Mouse (Mus musculus) heart, embryonic 12.5 days (tissue): Measurements from ENCODE around the gene Dgcr6. TPM values are rescaled to one million over a fixed set of nuclear protein-coding genes. Genes with fewer than 3 reads are reported as not detected.

Experiments used
- ATAC-seq: fragments of 200-750 bp; cut with Nextera tagmentation; 2 replicates; pipeline ENCODE4 v1.8.0; 2017; ENCODE audit warnings: moderate TSS enrichment, moderate library complexity; ENCODE audit not compliant: insufficient number of reproducible peaks, low FRiP score
- H3K27ac ChIP-seq: fragments of 300-500 bp; sonication (generic); 2 replicates; pipeline ENCODE4 v1.5.1; 2016; ENCODE audit warnings: mild to moderate bottlenecking, moderate library complexity; ENCODE audit not compliant: poor library complexity, severe bottlenecking
- H3K27me3 ChIP-seq: fragments of 300-500 bp; sonication (generic); replicated peaks from 2 replicates; pipeline ENCODE4 v1.6.1; 2016; ENCODE audit warnings: mild to moderate bottlenecking, moderate library complexity
- H3K36me3 ChIP-seq: fragments of 300-500 bp; sonication (generic); 2 replicates; pipeline ENCODE4 v1.6.1; 2016; ENCODE audit warnings: mild to moderate bottlenecking, moderate library complexity
- H3K4me1 ChIP-seq: fragments of 300-500 bp; sonication (generic); replicated peaks from 2 replicates; pipeline ENCODE4 v1.6.1; 2016; ENCODE audit warnings: mild to moderate bottlenecking
- H3K4me2 ChIP-seq: fragments of 300-500 bp; sonication (generic); 2 replicates; pipeline ENCODE4 v1.6.1; 2016; ENCODE audit warnings: mild to moderate bottlenecking, moderate library complexity
- H3K4me3 ChIP-seq: fragments of 300-500 bp; sonication (generic); 2 replicates; pipeline ENCODE4 v1.5.1; 2016; ENCODE audit warnings: mild to moderate bottlenecking
- H3K9ac ChIP-seq: fragments of 300-500 bp; sonication (generic); 2 replicates; pipeline ENCODE4 v1.6.1; 2016; ENCODE audit warnings: mild to moderate bottlenecking, moderate library complexity
- H3K9me3 ChIP-seq: fragments of 300-500 bp; sonication (generic); replicated peaks from 2 replicates; pipeline ENCODE4 v1.6.1; 2016; ENCODE audit warnings: mild to moderate bottlenecking, moderate library complexity
- WGBS: fragments of 180-500 bp; shearing (Covaris S2); methylation state at CpG from one replicate; pipeline ENCODE4 v1.1.7; 2016; 5-methylcytosine and 5-hydroxymethylcytosine counted together
- polyA plus RNA-seq: library from polyadenylated mRNA; unstranded; fragments of >200 nt; fragmentation: Nextera tagmentation; extraction: Ambion mirVana; gene quantifications from 2 replicates; pipeline ENCODE4 v1.2.1, GENCODE M21; 2016

The Dgcr6 gene
- polyA plus RNA-seq, 1 experiment from 2014 or later, result 56.7 TPM

DNA sequence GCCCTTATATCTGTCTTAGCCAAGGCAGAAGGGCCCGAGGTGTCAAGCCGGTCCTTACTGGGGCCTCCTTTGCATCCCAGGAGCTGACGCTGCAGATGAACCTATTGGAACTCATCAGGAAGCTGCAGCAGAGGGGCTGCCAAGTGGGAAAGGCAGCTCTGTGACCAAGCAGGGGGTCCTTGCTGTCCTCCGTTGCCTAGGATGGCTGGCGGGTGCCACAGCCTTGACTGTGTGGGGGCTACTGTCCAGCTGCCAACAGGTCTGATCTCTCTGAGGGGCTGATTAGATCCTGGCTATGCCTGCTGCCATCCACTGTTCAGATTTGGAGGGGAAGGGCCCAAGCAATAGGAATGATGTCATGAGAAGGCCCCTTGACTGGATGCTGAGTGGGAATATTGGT lies 18.1 kb downstream of the Dgcr6 start:
- 87% methylated on average over 5 of the region's 5 CpGs for WGBS
- Histone ChIP-seq H3K9me3 (no peaks in the 10 kb centered on the region), H3K9ac (no peak overlapping the region), H3K27ac (no peak overlapping the region), H3K36me3 (peaks cover 47% of the 10 kb centered on the region), H3K4me3 (no peak overlapping the region), H3K27me3 (no peaks in the 10 kb centered on the region), H3K4me1 (peaks cover 18% of the 10 kb centered on the region), H3K4me2 (no peak overlapping the region)
- no peak for ATAC-seq

DNA sequence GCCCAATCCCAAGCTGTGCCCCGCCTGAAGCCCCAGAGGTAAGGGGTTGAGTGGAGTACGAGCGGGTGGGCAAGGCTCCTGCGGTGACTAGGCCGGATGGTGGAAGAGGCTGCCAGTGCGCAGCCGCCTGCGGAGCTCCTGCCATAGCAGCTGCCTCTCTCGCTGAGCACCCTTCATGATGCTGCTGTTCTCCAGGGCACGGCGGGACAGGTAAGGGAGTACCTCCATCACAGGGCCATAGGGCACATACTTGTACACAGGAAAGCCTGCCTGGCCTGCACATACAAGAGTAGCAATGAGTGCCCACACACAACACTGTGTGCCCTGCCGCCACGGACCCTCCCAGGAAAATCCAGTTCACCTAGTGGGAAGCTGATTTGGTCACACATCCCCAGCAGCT lies 19.4 kb downstream of the Dgcr6 start:
- H3K9me3 ChIP-seq, result no peaks in the 10 kb centered on the region
- H3K4me2 ChIP-seq, result no peak overlapping the region
- no peak overlapping the region for H3K4me3 ChIP-seq
- no peak for ATAC-seq
- H3K36me3 ChIP-seq, result peaks cover 47% of the 10 kb centered on the region
- no peak overlapping the region for H3K9ac ChIP-seq
- no peak overlapping the region for H3K27ac ChIP-seq
- WGBS, result 93% methylated on average over 13 of the region's 13 CpGs
- no peaks in the 10 kb centered on the region for H3K27me3 ChIP-seq
- H3K4me1 ChIP-seq, result peaks cover 15% of the 10 kb centered on the region

DNA sequence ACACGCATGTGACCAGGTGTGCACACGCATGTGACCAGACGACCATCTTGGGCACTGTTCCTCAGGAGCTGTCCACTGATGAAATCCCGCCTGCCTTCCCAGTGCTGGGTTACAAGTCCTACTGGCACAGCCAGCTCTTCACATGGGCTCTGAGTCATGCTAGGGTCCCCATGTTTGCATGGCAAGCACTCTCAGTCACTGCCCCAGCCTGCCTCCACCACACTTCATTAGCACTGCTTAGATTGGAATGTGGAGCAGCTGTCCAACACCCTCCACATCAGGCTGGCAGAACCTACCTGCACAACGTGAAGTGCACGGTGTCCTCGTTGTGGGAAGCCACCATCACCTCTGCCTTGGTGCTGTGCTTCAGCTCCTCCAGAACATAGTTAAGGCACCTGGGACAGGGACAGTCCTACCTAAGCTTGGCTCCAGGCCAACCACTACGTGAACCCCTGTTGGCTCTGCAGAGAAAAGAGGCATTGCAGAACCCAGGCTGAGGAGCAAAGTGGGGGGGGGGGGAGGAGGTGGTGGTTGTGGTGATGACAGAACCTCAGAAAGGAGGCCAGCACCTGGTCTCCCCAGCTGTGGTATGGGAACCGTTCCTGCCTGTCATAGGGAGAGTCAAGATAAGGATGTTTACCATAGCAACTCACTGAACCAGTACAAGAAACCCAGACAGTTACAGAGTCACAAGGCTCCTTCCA lies 20.8 kb downstream of the Dgcr6 start:
- Histone ChIP-seq H3K27ac (no peak overlapping the region), H3K27me3 (no peaks in the 10 kb centered on the region)
- no peak for ATAC-seq

DNA sequence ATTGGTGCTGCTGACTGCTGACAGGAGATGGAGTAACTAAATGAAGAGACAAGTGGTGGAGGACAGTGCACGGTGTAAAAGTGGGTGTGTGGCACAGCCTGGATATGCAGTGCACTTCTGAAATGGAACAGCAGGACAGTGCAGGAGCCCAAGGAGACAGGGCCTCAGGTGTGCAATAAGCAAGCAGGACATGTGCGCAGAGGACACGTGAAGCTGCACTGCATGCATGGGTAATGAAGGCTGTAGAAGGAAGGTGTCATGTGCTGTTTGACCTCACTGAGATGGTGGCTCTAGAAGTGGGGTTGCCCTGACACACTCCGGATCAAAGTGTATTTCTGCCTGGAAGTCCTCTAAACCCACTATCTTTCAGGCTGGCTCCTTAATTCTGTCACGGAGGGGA lies 22.0 kb downstream of the Dgcr6 start:
- Histone ChIP-seq H3K27me3 (no peaks in the 10 kb centered on the region), H3K36me3 (peaks cover 30% of the 10 kb centered on the region), H3K9me3 (no peaks in the 10 kb centered on the region), H3K27ac (no peak overlapping the region), H3K4me2 (no peak overlapping the region), H3K4me3 (no peak overlapping the region), H3K9ac (no peak overlapping the region), H3K4me1 (peaks cover 8% of the 10 kb centered on the region)
- 84% methylated on average over 5 of the region's 5 CpGs for WGBS
- ATAC-seq, result no peak

More for the DNA sequence above, 20.8 kb downstream of the Dgcr6 start:
- H3K4me3 ChIP-seq, result no peak overlapping the region
- H3K9ac ChIP-seq, result no peak overlapping the region
- H3K36me3 ChIP-seq, result peaks cover 41% of the 10 kb centered on the region
- no peak overlapping the region for H3K4me2 ChIP-seq
- peaks cover 8% of the 10 kb centered on the region for H3K4me1 ChIP-seq
- WGBS, result 67% methylated on average over 9 of the region's 9 CpGs
- no peaks in the 10 kb centered on the region for H3K9me3 ChIP-seq

DNA sequence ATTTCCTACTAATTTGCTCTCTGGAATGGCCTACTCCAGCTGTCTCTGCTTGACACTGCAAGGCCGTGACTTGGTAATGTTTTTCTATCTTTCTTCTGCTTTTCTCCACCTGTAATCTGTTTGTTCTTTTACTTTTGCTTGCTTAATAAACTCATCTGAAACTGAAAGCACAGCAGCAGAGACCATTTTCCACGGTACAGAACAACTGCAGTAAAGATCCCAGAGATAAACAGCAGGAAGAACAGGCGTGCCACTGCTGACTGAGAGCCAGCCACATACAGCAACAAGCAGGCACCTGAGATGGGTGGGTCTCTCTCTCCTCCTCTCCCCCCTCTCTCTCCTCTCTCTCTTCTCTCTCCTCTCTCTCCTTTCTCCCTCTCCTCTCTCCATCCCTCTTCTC lies 22.5 kb downstream of the Dgcr6 start:
- 47% methylated on average over 3 of the region's 3 CpGs for WGBS
- Histone ChIP-seq H3K9me3 (no peaks in the 10 kb centered on the region), H3K4me1 (peaks cover 8% of the 10 kb centered on the region), H3K4me3 (no peak overlapping the region), H3K36me3 (peaks cover 24% of the 10 kb centered on the region), H3K4me2 (no peak overlapping the region), H3K9ac (no peak overlapping the region), H3K27me3 (no peaks in the 10 kb centered on the region), H3K27ac (no peak overlapping the region)
- ATAC-seq, result no peak

DNA sequence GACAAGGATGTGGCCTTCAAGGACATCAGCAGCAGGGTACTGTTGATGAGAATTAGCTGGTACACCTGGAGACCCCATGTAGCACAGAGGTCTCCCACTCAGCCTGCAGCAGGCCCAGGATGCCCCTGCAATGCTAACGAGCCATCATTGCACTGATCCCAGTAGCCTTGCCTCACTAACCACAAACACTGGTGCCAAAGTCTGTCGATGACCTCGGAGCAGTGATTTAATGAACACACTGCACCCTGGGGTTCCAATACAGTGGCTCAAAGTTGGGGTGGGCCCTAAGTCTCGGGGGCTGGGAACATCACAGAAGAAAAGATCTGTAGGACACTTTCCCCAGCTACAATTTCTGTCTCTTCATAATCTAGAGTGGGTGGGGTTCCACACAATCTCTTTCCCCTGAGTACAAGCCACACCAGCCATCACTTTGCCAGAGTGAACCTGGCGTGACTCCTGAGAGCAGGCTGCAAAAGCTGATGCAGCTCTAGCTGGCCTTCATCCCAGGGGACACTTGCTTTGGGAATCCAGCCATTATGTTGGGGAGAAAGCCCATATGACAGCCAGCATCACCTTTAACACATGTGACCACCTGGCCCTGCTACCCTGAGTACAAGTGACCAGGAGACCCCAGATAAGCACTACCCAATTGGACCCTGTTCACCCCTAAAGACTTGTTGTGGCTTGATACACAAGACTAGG lies 25.8 kb downstream of the Dgcr6 start:
- no peaks in the 10 kb centered on the region for H3K9me3 ChIP-seq
- no peak overlapping the region for H3K9ac ChIP-seq
- no peak overlapping the region for H3K4me3 ChIP-seq
- H3K27me3 ChIP-seq, result no peaks in the 10 kb centered on the region
- H3K27ac ChIP-seq, result no peak overlapping the region
- 73% methylated on average over 5 of the region's 5 CpGs for WGBS
- no peaks in the 10 kb centered on the region for H3K36me3 ChIP-seq
- no peak for ATAC-seq
- no peak overlapping the region for H3K4me2 ChIP-seq
- H3K4me1 ChIP-seq, result peaks cover 4% of the 10 kb centered on the region

DNA sequence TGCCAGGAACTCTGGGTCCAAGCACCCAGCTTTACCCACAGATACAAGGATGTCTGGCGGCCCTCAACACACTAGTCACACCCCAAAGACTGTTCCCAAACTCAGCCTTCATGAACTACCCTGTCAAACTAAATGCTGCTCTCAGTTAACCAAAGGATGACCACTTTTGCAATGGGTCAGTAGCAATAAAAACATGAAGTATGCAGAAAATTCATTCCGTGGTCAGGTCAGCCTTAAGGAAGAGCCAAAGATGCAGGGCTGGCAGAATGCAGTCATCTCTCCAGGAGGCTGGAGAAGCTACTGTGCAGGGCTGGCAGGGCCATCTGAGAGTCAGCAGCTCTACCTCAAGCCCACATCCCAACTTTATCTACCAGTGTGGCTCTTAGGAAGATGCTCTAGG lies 26.6 kb downstream of the Dgcr6 start:
- Histone ChIP-seq H3K36me3 (no peaks in the 10 kb centered on the region), H3K9ac (no peak overlapping the region), H3K4me1 (no peaks in the 10 kb centered on the region), H3K4me2 (no peak overlapping the region), H3K27ac (no peak overlapping the region), H3K9me3 (no peaks in the 10 kb centered on the region), H3K4me3 (no peak overlapping the region), H3K27me3 (no peaks in the 10 kb centered on the region)
- ATAC-seq, result no peak
- 78% methylated on average over 2 of the region's 2 CpGs for WGBS

DNA sequence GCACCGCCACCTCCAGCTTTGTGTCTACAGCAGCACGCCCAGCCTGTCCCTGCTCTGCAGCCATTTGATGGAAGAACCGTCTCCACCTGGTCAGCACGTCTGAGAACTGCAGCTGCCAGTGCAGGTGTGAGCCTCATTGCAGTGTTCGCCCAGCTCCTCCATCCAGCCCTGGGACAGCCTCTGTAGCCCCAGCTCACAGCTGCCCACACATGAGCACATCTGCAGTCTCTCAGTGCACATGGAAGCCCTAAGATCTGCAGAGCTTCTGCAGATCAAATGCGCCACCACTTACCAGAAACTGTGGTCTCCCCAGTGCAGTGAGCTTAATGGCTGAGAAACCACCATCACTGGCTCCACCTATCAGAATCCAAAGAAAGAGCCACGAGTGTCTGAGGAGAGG lies 27.5 kb downstream of the Dgcr6 start:
- ATAC-seq, result no peak
- Histone ChIP-seq H3K9me3 (no peaks in the 10 kb centered on the region), H3K4me3 (no peak overlapping the region), H3K4me1 (no peaks in the 10 kb centered on the region), H3K36me3 (no peaks in the 10 kb centered on the region), H3K4me2 (no peak overlapping the region), H3K27me3 (no peaks in the 10 kb centered on the region), H3K9ac (no peak overlapping the region), H3K27ac (no peak overlapping the region)
- WGBS, result 81% methylated on average over 7 of the region's 7 CpGs

DNA sequence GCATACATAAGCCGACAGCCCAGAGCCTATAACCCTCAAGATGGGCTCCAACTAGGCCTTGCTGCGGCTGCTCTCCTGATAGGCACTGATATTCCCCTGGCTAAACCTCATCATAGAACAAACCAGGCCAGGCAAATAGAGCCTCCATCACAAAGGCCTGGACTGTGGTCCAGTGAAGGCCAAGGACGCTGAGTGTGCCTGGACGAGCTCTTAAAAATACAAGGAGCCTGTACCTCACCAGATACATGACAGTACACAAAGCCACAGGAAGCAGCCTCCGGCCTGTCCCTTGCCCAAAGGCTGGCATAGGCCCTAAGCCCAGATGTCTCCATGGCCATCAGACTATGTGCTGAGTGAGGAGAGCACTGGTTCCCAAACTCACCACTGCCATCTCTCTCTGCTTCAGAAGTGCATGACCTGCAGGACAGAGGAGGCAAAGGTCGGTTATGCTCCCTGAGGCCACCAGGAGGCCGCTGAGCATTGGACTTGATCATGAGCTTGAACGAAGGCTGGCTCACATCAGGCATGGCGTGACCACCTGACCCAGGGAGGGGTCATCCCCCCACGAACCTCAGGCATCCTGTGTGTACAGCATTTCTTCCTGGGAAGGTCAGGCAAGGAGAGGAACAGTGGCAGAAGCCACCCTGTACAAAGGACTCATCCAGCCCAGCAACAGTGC lies 28.6 kb downstream of the Dgcr6 start:
- Histone ChIP-seq H3K36me3 (no peaks in the 10 kb centered on the region), H3K4me1 (no peaks in the 10 kb centered on the region), H3K4me2 (no peak overlapping the region), H3K9me3 (no peaks in the 10 kb centered on the region), H3K27ac (no peak overlapping the region), H3K9ac (no peak overlapping the region), H3K27me3 (no peaks in the 10 kb centered on the region), H3K4me3 (no peak overlapping the region)
- 75% methylated on average over 10 of the region's 10 CpGs for WGBS
- ATAC-seq, result no peak

DNA sequence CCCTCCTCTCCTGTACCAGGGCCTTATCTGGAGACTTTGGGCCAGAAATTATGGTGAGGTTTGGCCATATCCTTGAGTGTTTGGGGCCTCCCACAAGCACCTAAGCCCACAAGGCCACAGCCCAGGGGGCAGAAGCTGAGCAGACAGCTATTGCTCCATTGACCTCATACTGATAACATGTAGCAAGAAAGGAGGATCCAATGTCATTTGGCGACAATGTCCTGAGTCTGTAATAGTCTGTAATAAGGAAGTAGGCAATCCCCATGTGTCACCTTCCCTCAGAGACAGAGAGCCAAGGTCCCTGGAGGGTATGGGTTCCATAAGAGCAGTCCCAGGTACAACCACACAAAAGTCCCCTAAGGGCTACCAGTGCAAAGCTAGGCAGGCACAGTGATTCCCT lies 29.6 kb downstream of the Dgcr6 start:
- H3K4me3 ChIP-seq, result no peak overlapping the region
- no peak overlapping the region for H3K4me2 ChIP-seq
- H3K9me3 ChIP-seq, result no peaks in the 10 kb centered on the region
- no peak for ATAC-seq
- H3K36me3 ChIP-seq, result no peaks in the 10 kb centered on the region
- H3K4me1 ChIP-seq, result peaks cover 3% of the 10 kb centered on the region; the same call in 1 of the 2 replicates
- no peak overlapping the region for H3K27ac ChIP-seq
- 65% methylated on average over 1 of the region's 1 CpGs for whole genome bisulfite sequencing
- H3K27me3 ChIP-seq, result peaks cover 2% of the 10 kb centered on the region
- no peak overlapping the region for H3K9ac ChIP-seq

DNA sequence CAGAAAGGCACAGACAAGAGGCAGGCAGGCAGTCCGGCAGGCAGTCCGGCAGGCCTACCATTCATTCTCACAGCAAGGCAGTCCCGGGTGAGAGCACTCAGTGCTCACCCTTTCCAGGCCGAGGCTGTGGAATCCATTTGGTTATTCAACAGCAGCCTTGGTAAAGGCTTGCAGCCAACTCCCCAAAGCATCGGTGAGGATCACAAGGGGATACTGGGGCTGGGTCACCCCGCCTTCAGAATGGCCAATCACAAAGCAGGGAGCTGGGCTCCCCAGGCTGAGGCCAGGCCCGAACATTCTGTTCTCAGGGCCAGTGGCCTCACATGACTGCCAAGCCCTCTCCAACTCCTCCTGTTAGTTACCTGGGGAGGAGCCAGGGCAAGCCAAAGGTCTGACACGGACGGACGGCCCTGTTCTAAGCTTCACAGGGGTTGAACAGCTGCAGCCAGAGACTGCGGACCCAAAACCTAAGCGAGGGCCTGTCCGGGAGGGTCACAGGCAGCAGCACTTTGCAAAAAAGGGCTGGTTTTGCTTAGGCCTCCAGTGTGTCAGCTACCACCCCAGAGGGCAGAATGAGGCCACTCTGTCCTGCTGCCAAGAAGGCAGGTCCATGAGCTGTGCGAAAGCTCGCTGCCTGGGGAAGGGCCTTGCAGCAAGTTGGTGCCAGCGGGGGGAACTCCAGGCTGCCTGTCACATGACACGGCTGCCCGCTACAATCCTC lies 30.7 kb downstream of the Dgcr6 start:
- Histone ChIP-seq H3K4me1 (peaks cover 14% of the 10 kb centered on the region), H3K4me2 (no peak overlapping the region), H3K36me3 (no peaks in the 10 kb centered on the region), H3K9me3 (no peaks in the 10 kb centered on the region), H3K27ac (no peak overlapping the region), H3K27me3 (peaks cover 8% of the 10 kb centered on the region), H3K4me3 (no peak overlapping the region), H3K9ac (no peak overlapping the region)
- no peak for ATAC-seq
- 86% methylated on average over 18 of the region's 18 CpGs for WGBS
